Mouse (Mus musculus): ENCODE measurements around the gene Lrrc75b. TPM values are rescaled to one million over a fixed set of nuclear protein-coding genes. Genes with fewer than 3 reads are reported as not detected.
"Not testable (repeated sequence)": the region's sequence is repeated elsewhere in the genome, so short reads cannot be mapped to it uniquely, and the experiment has no call there.

The Lrrc75b gene
- polyA plus RNA-seq, 1 experiment from 2014 or later: 44.8 TPM

- Histone ChIP-seq H3K9me3 (no peaks in the 10 kb centered on the region), H3K9ac (no peak overlapping the region), H3K36me3 (replicated peaks) (peaks cover 44% of the 10 kb centered on the region), H3K4me1 (peaks cover 14% of the 10 kb centered on the region), H3K27me3 (replicated peaks) (no peaks in the 10 kb centered on the region), H3K4me3 (no peak overlapping the region), H3K27ac (no peak overlapping the region), H3K4me2 (no peak overlapping the region)
- WGBS: 95% methylated on average over 7 of the region's 7 CpGs
- ATAC-seq (replicated peaks): no peak
These were observed 48.2 kb downstream of the Lrrc75b start for GRCm38 (mm10) chr10:75511897-75512296.

DNA sequence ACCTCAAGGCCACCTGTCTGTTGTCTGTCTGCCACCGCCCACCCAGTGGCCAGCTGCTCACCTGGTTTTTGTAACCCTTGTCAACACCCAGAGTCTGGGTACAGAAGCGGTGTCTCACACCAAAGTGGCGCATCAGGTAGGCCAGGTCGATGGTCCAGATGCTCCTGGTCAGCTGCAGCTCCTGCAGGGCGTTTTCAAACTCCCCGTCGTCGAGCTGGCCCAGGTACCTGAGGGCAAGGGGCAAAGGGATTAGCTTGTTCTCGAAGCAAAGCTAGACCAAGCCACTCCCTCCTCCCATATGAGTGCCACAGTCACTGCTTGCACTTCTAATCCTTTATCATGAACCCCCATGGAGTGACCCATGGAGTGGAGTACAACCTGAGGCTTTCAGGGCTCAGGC, 49.1 kb downstream of the Lrrc75b start:
- no peak overlapping the region for H3K4me2 ChIP-seq
- peaks cover 44% of the 10 kb centered on the region for H3K36me3 ChIP-seq (replicated peaks)
- ATAC-seq (replicated peaks): no peak
- no peaks in the 10 kb centered on the region for H3K9me3 ChIP-seq
- H3K4me3 ChIP-seq: no peak overlapping the region
- no peak overlapping the region for H3K27ac ChIP-seq
- WGBS: 89% methylated on average over 9 of the region's 9 CpGs
- peaks cover 7% of the 10 kb centered on the region for H3K4me1 ChIP-seq
- H3K9ac ChIP-seq: no peak overlapping the region
- H3K27me3 ChIP-seq (replicated peaks): no peaks in the 10 kb centered on the region

GRCm38 (mm10) chr10:75510446-75510845, 49.7 kb downstream of the Lrrc75b start:
- Histone ChIP-seq H3K9ac (no peak overlapping the region), H3K4me2 (no peak overlapping the region), H3K27ac (no peak overlapping the region), H3K4me3 (no peak overlapping the region), H3K36me3 (replicated peaks) (peaks cover 44% of the 10 kb centered on the region), H3K27me3 (replicated peaks) (no peaks in the 10 kb centered on the region), H3K9me3 (no peaks in the 10 kb centered on the region), H3K4me1 (peaks cover under 1% of the 10 kb centered on the region; the same call in 1 of the 2 replicates)
- ATAC-seq (replicated peaks): no peak
- WGBS: 96% methylated on average over 7 of the region's 7 CpGs

DNA sequence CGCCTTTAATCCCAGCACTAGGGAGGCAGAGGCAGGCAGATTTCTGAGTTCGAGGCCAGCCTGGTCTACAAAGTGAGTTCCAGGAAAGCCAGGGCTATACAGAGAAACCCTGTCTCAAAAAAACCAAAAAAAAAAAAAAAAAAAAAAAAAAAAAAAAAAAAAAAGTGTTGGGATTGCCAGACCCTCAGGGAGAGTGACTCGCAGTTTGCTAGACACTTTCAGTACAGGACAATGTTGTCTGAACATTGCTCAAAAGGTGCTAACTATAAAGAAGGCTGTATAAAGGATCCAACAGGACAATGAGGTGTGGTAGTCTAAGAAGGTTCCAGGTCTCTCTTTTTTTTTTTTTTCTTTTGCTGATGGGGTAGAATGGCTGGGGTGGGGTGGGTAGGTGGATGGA, 54.2 kb downstream of the Lrrc75b start:
- H3K9ac ChIP-seq; ATAC-seq (replicated peaks); H3K27ac ChIP-seq; H3K4me3 ChIP-seq; H3K9me3 ChIP-seq; H3K4me1 ChIP-seq; H3K27me3 ChIP-seq (replicated peaks); H3K4me2 ChIP-seq: not testable (repeated sequence)
- WGBS: 95% methylated on average over 3 of the region's 3 CpGs
- peaks cover 36% of the 10 kb centered on the region for H3K36me3 ChIP-seq (replicated peaks)

DNA sequence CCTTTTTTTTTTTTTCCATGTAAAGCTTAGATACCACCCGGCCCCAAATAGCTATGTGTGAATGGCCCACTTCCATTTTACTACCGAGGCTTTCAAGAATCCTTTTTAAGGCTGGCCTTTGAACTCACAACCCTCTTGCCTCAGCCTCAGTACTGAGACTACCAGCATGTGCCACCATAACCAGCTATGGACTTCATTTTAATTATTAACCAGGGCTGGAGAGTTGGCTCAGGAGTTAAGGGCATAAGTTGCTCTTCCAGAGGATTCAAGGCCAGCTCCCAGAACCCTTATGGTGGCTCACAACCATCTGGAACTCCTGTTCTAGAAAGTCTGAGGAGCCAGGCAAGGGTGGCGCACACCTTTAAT, 55.0 kb downstream of the Lrrc75b start:
- no peaks in the 10 kb centered on the region for H3K9me3 ChIP-seq
- no peak overlapping the region for H3K4me2 ChIP-seq
- H3K9ac ChIP-seq: no peak overlapping the region
- H3K27me3 ChIP-seq (replicated peaks): no peaks in the 10 kb centered on the region
- WGBS: 77% methylated on average over 3 of the region's 3 CpGs
- ATAC-seq (replicated peaks): no peak
- H3K4me3 ChIP-seq: no peak overlapping the region
- H3K27ac ChIP-seq: no peak overlapping the region
- H3K36me3 ChIP-seq (replicated peaks): peaks cover 28% of the 10 kb centered on the region; the same call in 1 of the 2 replicates
- H3K4me1 ChIP-seq: no peaks in the 10 kb centered on the region

- no peaks in the 10 kb centered on the region for H3K27me3 ChIP-seq (replicated peaks)
- H3K9me3 ChIP-seq: no peaks in the 10 kb centered on the region
- H3K4me2 ChIP-seq: no peak overlapping the region
- peaks cover 22% of the 10 kb centered on the region; the same call in 1 of the 2 replicates for H3K36me3 ChIP-seq (replicated peaks)
- no peak overlapping the region for H3K9ac ChIP-seq
- 87% methylated on average over 8 of the region's 8 CpGs for WGBS
- no peaks in the 10 kb centered on the region for H3K4me1 ChIP-seq
- no peak overlapping the region for H3K27ac ChIP-seq
- H3K4me3 ChIP-seq: no peak overlapping the region
- ATAC-seq (replicated peaks): no peak
These were observed 55.6 kb downstream of the Lrrc75b start for GRCm38 (mm10) chr10:75504234-75505129.

- no peak overlapping the region for H3K4me2 ChIP-seq
- no peak overlapping the region for H3K9ac ChIP-seq
- peaks cover 16% of the 10 kb centered on the region; the same call in 1 of the 2 replicates for H3K36me3 ChIP-seq (replicated peaks)
- no peaks in the 10 kb centered on the region for H3K27me3 ChIP-seq (replicated peaks)
- no peaks in the 10 kb centered on the region for H3K9me3 ChIP-seq
- 96% methylated on average over 7 of the region's 7 CpGs for WGBS
- no peak overlapping the region for H3K4me3 ChIP-seq
- no peak overlapping the region for H3K27ac ChIP-seq
- H3K4me1 ChIP-seq: no peaks in the 10 kb centered on the region
- ATAC-seq (replicated peaks): no peak
These were observed 56.4 kb downstream of the Lrrc75b start for GRCm38 (mm10) chr10:75503692-75504091.

- Histone ChIP-seq H3K27me3 (replicated peaks) (no peaks in the 10 kb centered on the region), H3K9me3 (no peaks in the 10 kb centered on the region), H3K27ac (no peak overlapping the region), H3K36me3 (replicated peaks) (no peaks in the 10 kb centered on the region; the same call in 1 of the 2 replicates), H3K4me2 (no peak overlapping the region), H3K4me1 (no peaks in the 10 kb centered on the region), H3K4me3 (no peak overlapping the region), H3K9ac (no peak overlapping the region)
- 94% methylated on average over 1 of the region's 1 CpGs for WGBS
- ATAC-seq (replicated peaks): no peak
These were observed 58.5 kb downstream of the Lrrc75b start for GRCm38 (mm10) chr10:75501641-75502040.

DNA sequence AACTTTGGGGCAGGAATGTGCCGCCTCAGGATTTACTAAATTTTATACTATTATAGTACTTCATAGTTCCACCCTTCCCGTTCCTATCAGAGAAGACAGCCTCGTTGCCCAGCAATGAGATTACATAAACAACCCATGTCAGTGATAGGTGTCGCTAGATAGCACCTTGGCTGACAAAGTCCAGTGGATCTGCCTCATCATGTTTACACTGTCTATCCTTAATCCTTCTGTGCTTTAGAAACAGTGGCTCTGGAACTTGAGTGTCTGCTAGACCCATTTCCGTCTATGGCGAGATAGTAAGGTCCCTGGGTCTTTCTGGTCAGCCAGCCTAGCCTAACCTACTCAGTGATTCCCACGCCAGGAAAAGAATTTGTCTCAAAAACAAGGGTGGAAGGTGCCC, 59.8 kb downstream of the Lrrc75b start:
- 79% methylated on average over 7 of the region's 7 CpGs for WGBS

More for the DNA sequence above, 59.8 kb downstream of the Lrrc75b start:
- Histone ChIP-seq H3K4me2 (no peak overlapping the region), H3K4me1 (no peaks in the 10 kb centered on the region), H3K9ac (no peak overlapping the region), H3K36me3 (replicated peaks) (no peaks in the 10 kb centered on the region; the same call in 1 of the 2 replicates), H3K27ac (no peak overlapping the region), H3K4me3 (no peak overlapping the region), H3K9me3 (no peaks in the 10 kb centered on the region), H3K27me3 (replicated peaks) (no peaks in the 10 kb centered on the region)
- ATAC-seq (replicated peaks): no peak

Other genes with a start within 250 kb of the Lrrc75b start
- gene Adora2a, start 243.5 kb downstream of the Lrrc75b start, polyA plus RNA-seq (2015; fragmentation: Nextera tagmentation; extraction: Ambion mirVana): 3.8 and 4.0 TPM in 2 replicates
- gene Upb1, start 159.2 kb downstream of the Lrrc75b start, polyA plus RNA-seq (2015; fragmentation: Nextera tagmentation; extraction: Ambion mirVana): 0.28 and 0.51 TPM in 2 replicates
- gene Snrpd3, start 42.8 kb downstream of the Lrrc75b start, polyA plus RNA-seq (2015; fragmentation: Nextera tagmentation; extraction: Ambion mirVana): 122 and 127 TPM in 2 replicates
- gene Gucd1, start 42.4 kb downstream of the Lrrc75b start, polyA plus RNA-seq (2015; fragmentation: Nextera tagmentation; extraction: Ambion mirVana): 22.3 and 24.4 TPM in 2 replicates
- 1.2 and 1.7 TPM in 2 replicates for gene Ggt1, start 1.3 kb upstream of the Lrrc75b start, polyA plus RNA-seq (2015; fragmentation: Nextera tagmentation; extraction: Ambion mirVana)
- gene Ggt5, start 29.0 kb upstream of the Lrrc75b start, polyA plus RNA-seq (2015; fragmentation: Nextera tagmentation; extraction: Ambion mirVana): 2.2 and 3.4 TPM in 2 replicates
- 3.0 and 4.1 TPM in 2 replicates for gene Susd2, start 83.7 kb upstream of the Lrrc75b start, polyA plus RNA-seq (2015; fragmentation: Nextera tagmentation; extraction: Ambion mirVana)
- gene Cabin1, start 204.0 kb upstream of the Lrrc75b start, polyA plus RNA-seq (2015; fragmentation: Nextera tagmentation; extraction: Ambion mirVana): 36.6 and 42.2 TPM in 2 replicates
- 64.7 and 65.8 TPM in 2 replicates for gene Ddt, start 213.1 kb upstream of the Lrrc75b start, polyA plus RNA-seq (2015; fragmentation: Nextera tagmentation; extraction: Ambion mirVana)
- gene Gm20441, start 220.6 kb upstream of the Lrrc75b start, polyA plus RNA-seq (2015; fragmentation: Nextera tagmentation; extraction: Ambion mirVana): not detected in 2 replicates
- 0.61 and 1.6 TPM in 2 replicates for gene Gstt3, start 221.1 kb upstream of the Lrrc75b start, polyA plus RNA-seq (2015; fragmentation: Nextera tagmentation; extraction: Ambion mirVana)
- gene Gstt1, start 238.3 kb upstream of the Lrrc75b start, polyA plus RNA-seq (2015; fragmentation: Nextera tagmentation; extraction: Ambion mirVana): 14.5 and 16.9 TPM in 2 replicates